ENCODE assay signal across 8 mouse cellular contexts in the genomic region with DNA sequence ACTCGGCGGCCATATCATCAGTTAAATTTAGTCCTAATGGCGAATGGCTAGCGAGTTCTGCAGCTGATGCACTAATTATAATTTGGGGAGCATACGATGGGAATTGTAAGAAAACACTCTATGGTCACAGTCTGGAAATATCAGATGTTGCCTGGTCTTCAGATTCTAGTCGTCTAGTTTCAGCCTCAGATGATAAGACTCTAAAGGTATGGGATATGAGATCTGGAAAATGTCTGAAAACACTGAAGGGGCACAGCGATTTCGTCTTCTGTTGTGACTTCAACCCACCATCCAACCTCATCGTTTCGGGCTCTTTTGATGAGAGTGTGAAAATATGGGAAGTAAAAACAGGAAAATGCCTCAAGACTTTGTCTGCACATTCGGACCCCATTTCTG. TPM values are rescaled to one million over a fixed set of nuclear protein-coding genes. Genes with fewer than 3 reads are reported as not detected.
A peak's percentile ranks its signal among the peaks of the same experiment; 100 is the strongest.
DNase-seq lines count a peak whose midpoint lies in the region; ATAC-seq and TF ChIP-seq lines count a peak whose summit lies in the region.

No protein-coding gene starts in this region.

- peaks cover 60% of the 10 kb centered on the region for H3K36me3 ChIP-seq in megakaryocyte, embryonic 14.5 days (replicated peaks; ENCODE audit: low read length)
- H3K36me3 ChIP-seq in limb, embryonic 11.5 days (ENCODE audit: control insufficient read depth, insufficient read depth, low read length), result peaks cover 6% of the 10 kb centered on the region; the same call in 1 of the 2 replicates

- H3K27ac ChIP-seq in limb, embryonic 11.5 days (replicated peaks; ENCODE audit: low read depth, low read length), result no peak overlapping the region
- H3K27ac ChIP-seq in olfactory bulb, adult 2 months (ENCODE audit: insufficient read depth, low read depth, low read length), result peak overlapping the region; percentile 78

- no peaks in the 10 kb centered on the region for H3K9me3 ChIP-seq in megakaryocyte, embryonic 14.5 days
- H3K9me3 ChIP-seq in limb, embryonic 11.5 days (ENCODE audit: control insufficient read depth, low read length), result no peaks in the 10 kb centered on the region

- H3K4me1 ChIP-seq in megakaryocyte, embryonic 14.5 days, result peaks cover 44% of the 10 kb centered on the region
- peaks cover 6% of the 10 kb centered on the region; the same call in 1 of the 2 replicates for H3K4me1 ChIP-seq in limb, embryonic 11.5 days (ENCODE audit: control insufficient read depth, insufficient read depth, low read length)
- no peaks in the 10 kb centered on the region for H3K4me1 ChIP-seq in olfactory bulb, adult 2 months (ENCODE audit: control insufficient read depth, insufficient read depth, low read length)

- no peaks in the 10 kb centered on the region for H3K27me3 ChIP-seq in megakaryocyte, embryonic 14.5 days (replicated peaks)
- H3K27me3 ChIP-seq in limb, embryonic 11.5 days (ENCODE audit: control insufficient read depth, insufficient read depth, low read length), result no peaks in the 10 kb centered on the region

- H3K4me2 ChIP-seq in limb, embryonic 11.5 days (ENCODE audit: low read depth, severe bottlenecking), result peak overlapping the region; percentile 70

- intact Hi-C loops in left cerebral cortex, postnatal 14 days (cut with DNase I), result loop anchor here (2.0 kb wide), 1 partner anchor 29 kb away; the partner anchor contains the start of genes Ccdc58 and Fam162a

- no peak for ATAC-seq in megakaryocyte, adult 5-6 weeks (ENCODE audit: poor library complexity, severe bottlenecking)
- ATAC-seq in limb, embryonic 11.5 days (ENCODE audit: insufficient number of reproducible peaks, low FRiP score, low TSS enrichment, low read depth), result no peak

- WGBS in limb, embryonic 11.5 days, result 29% methylated on average over 11 of the region's 11 CpGs
- 20% methylated on average over 11 of the region's 11 CpGs for WGBS in olfactory bulb, adult 2 months

- no peak for TF ChIP-seq POLR2A in olfactory bulb, adult 2 months (IDR thresholded peaks at IDR 0.05; ENCODE audit: insufficient read depth, low read depth, low read length)

- peak; percentile 16 for DNase-seq in cerebellum, adult 11 months
- DNase-seq in cerebellum, postnatal 25 days, result no peak
- DNase-seq in limb, embryonic 11.5 days (ENCODE audit: low spot score), result no peak
- DNase-seq in left cerebral cortex, postnatal 14 days (ENCODE audit: low spot score in 2 of 2), result no peak
- no peak for DNase-seq in Muller cell, postnatal 12 days (ENCODE audit: inconsistent ontology term)

- TF ChIP-seq CTCF in olfactory bulb, adult 2 months (IDR thresholded peaks at IDR 0.05; ENCODE audit: insufficient read depth, low read depth, low read length), result no peak

- H3K4me3 ChIP-seq in megakaryocyte, embryonic 14.5 days (replicated peaks), result peak overlapping the region; percentile 95
- H3K4me3 ChIP-seq in limb, embryonic 11.5 days (ENCODE audit: low read depth, low read length), result peak overlapping the region; percentile 56
- H3K4me3 ChIP-seq in olfactory bulb, adult 2 months (ENCODE audit: insufficient read depth, low read depth, low read length), result peak overlapping the region; percentile 62

- H3K9ac ChIP-seq in limb, embryonic 11.5 days (ENCODE audit: low read length), result peak overlapping the region; percentile 71

RNA-seq across cellular contexts. Expression of gene Wdr5b, which starts 0.6 kb away (rescaled TPM):
- polyA plus RNA-seq in megakaryocyte, embryonic 14.5 days (2012; ENCODE audit: insufficient read depth, low replicate concordance), result 0.61 and 0.82 TPM in 2 replicates
- total RNA-seq in megakaryocyte, adult 5-6 weeks (2015), result 5.5 and 6.9 TPM in 2 replicates
- 11.7 and 12.0 TPM in 2 replicates for total RNA-seq in megakaryocyte, adult 5-6 weeks (2017)
- 9.2 and 9.8 TPM in 2 replicates for polyA plus RNA-seq in limb, embryonic 11.5 days (2014; fragmentation: Nextera tagmentation; extraction: Ambion mirVana)
- polyA plus RNA-seq in olfactory bulb, adult 2 months (2012; ENCODE audit: insufficient read depth, insufficient read length, low replicate concordance, missing spikeins), result not detected in 2 replicates
- 1 to 10 TPM; 3.6 to 3.9 TPM for total RNA-seq in left cerebral cortex, postnatal 14 days (2021)

RNA-seq across cellular contexts. Expression of gene Fam162a, which starts 29.8 kb away (rescaled TPM):
- 3.7 and 230 TPM in 2 replicates for polyA plus RNA-seq in megakaryocyte, embryonic 14.5 days (2012; ENCODE audit: insufficient read depth, low replicate concordance)
- total RNA-seq in megakaryocyte, adult 5-6 weeks (2015), result 42.3 and 54.9 TPM in 2 replicates
- 32.4 and 33.1 TPM in 2 replicates for total RNA-seq in megakaryocyte, adult 5-6 weeks (2017)
- polyA plus RNA-seq in limb, embryonic 11.5 days (2014; fragmentation: Nextera tagmentation; extraction: Ambion mirVana), result 339 and 359 TPM in 2 replicates
- not detected in 2 replicates for polyA plus RNA-seq in olfactory bulb, adult 2 months (2012; ENCODE audit: insufficient read depth, insufficient read length, low replicate concordance, missing spikeins)
- total RNA-seq in left cerebral cortex, postnatal 14 days (2021), result 10 to 100 TPM; 66.1 to 66.4 TPM

RNA-seq across cellular contexts. Expression of gene Ccdc58, which starts 29.9 kb away (rescaled TPM):
- polyA plus RNA-seq in megakaryocyte, embryonic 14.5 days (2012; ENCODE audit: insufficient read depth, low replicate concordance), result 2.3 and 7.6 TPM in 2 replicates
- total RNA-seq in megakaryocyte, adult 5-6 weeks (2015), result 24.1 and 29.0 TPM in 2 replicates
- total RNA-seq in megakaryocyte, adult 5-6 weeks (2017), result 26.9 and 31.5 TPM in 2 replicates
- 108 and 115 TPM in 2 replicates for polyA plus RNA-seq in limb, embryonic 11.5 days (2014; fragmentation: Nextera tagmentation; extraction: Ambion mirVana)
- polyA plus RNA-seq in olfactory bulb, adult 2 months (2012; ENCODE audit: insufficient read depth, insufficient read length, low replicate concordance, missing spikeins), result not detected in 2 replicates
- 10 to 100 TPM; 18.6 to 21.3 TPM for total RNA-seq in left cerebral cortex, postnatal 14 days (2021)

Comparison
In these comparisons a context has a peak if more than half of its experiments do, and no peak if none do; other contexts are left out.
1. RNA of gene Ccdc58, which starts 29.9 kb away (polyA plus RNA-seq): 108 to 115 TPM in limb, embryonic 11.5 days; 2.3 to 7.6 TPM in megakaryocyte, embryonic 14.5 days and not detected in olfactory bulb, adult 2 months; every median in the first group is over 10 times any median in the second.
2. Peak in every context shown above with its lines, with median percentiles within 50 percentile points of each other: H3K4me3 ChIP-seq.